Mouse (Mus musculus): ENCODE data around the gene Alpl. TPM values are rescaled to one million over a fixed set of nuclear protein-coding genes. Genes with fewer than 3 reads are reported as not detected.

Alpl gene
- polyA plus RNA-seq, 1 experiment, result 1.2 TPM

- Histone ChIP-seq H3K36me3 (ENCODE audit: control insufficient read depth) (no peaks in the 10 kb centered on the region), H3K4me1 (ENCODE audit: control insufficient read depth) (peaks cover 4% of the 10 kb centered on the region), H3K4me3 (replicated peaks) (no peak overlapping the region), H3K9me3 (ENCODE audit: control insufficient read depth, low read length) (peaks cover 2% of the 10 kb centered on the region; the same call in 1 of the 2 replicates), H3K27me3 (ENCODE audit: control insufficient read depth) (peaks cover 34% of the 10 kb centered on the region)
- TF ChIP-seq TAL1 (IDR thresholded peaks at IDR 0.05; ENCODE audit: low read length) (no peak), GATA1 (IDR thresholded peaks at IDR 0.05; ENCODE audit: low read length) (no peak)
Observed at GRCm38 (mm10) chr4:137790981-137791380, 5.2 kb downstream of the Alpl start.

GRCm38 (mm10) chr4:137788511-137789049 is 7.6 kb downstream of the Alpl start:
- Histone ChIP-seq H3K4me3 (replicated peaks) (no peak overlapping the region), H3K36me3 (ENCODE audit: control insufficient read depth) (no peaks in the 10 kb centered on the region), H3K9me3 (ENCODE audit: control insufficient read depth, low read length) (no peaks in the 10 kb centered on the region), H3K4me1 (ENCODE audit: control insufficient read depth) (no peaks in the 10 kb centered on the region), H3K27me3 (ENCODE audit: control insufficient read depth) (peaks cover 13% of the 10 kb centered on the region)
- TF ChIP-seq TAL1 (IDR thresholded peaks at IDR 0.05; ENCODE audit: low read length), result no peak
- TF ChIP-seq GATA1 (IDR thresholded peaks at IDR 0.05; ENCODE audit: low read length), result no peak

DNA sequence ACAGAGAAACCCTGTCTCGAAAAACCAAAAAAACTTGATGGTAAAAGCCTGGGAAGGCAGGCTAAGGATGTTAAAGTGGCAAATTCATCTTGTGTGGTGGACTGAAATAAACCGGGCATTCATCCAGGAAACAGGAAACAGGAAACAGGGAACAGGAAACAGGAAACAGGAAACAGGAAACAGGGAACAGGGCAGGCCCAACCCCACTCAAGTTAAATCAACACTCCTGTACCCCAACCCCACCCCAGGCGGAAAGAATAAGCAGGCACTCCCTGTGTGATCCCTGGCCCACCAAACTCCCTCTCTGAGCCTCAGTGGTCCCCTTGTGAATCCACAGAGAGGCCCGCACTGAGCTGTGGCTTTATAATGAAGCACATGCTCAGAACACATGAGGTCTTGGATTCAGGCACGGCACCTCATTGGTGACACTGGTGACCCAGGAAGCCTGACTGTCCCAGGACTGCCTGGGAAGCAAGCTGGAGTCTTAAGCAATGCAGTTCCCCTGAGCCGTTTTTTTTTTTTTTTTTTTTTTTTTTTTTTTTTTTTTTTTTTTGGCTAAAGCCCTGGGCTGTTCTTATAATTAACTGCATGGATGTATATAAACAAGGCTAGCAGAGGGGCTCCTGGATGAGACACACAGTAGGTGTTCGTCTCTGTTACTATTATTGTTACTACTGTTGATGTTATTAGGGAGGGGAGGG is 8.4 kb downstream of the Alpl start:
- no peaks in the 10 kb centered on the region for H3K36me3 ChIP-seq (ENCODE audit: control insufficient read depth)
- H3K4me3 ChIP-seq (replicated peaks), result no peak overlapping the region
- H3K27me3 ChIP-seq (ENCODE audit: control insufficient read depth), result peaks cover 10% of the 10 kb centered on the region
- no peaks in the 10 kb centered on the region for H3K4me1 ChIP-seq (ENCODE audit: control insufficient read depth)
- no peaks in the 10 kb centered on the region for H3K9me3 ChIP-seq (ENCODE audit: control insufficient read depth, low read length)
- TF ChIP-seq TAL1 (IDR thresholded peaks at IDR 0.05; ENCODE audit: low read length) (no peak), GATA1 (IDR thresholded peaks at IDR 0.05; ENCODE audit: low read length) (no peak)

DNA sequence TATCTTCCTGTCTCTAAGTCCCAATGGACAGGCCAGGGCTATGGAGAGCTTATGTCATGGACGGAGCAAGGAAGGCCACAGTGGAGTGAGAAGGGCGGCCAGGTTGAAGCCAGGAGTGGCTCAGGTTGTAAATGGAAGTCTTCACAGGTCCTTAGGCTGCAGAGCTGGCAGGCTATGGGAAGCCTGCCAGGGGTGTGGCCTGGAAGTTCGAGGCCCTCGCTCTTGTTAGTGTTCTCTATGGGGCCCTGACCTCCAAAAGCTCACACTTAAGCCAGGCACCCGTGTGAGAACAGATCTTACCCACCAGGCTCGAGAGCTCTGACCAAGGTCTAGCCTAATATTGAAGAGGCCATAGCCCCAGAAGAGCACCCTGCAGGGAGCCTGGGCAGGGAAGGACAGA is 9.7 kb downstream of the Alpl start:
- Histone ChIP-seq H3K4me3 (replicated peaks) (no peak overlapping the region), H3K27me3 (ENCODE audit: control insufficient read depth) (peaks cover 7% of the 10 kb centered on the region), H3K9me3 (ENCODE audit: control insufficient read depth, low read length) (no peaks in the 10 kb centered on the region), H3K4me1 (ENCODE audit: control insufficient read depth) (no peaks in the 10 kb centered on the region), H3K36me3 (ENCODE audit: control insufficient read depth) (no peaks in the 10 kb centered on the region)
- TF ChIP-seq GATA1 (IDR thresholded peaks at IDR 0.05; ENCODE audit: low read length) (no peak), TAL1 (IDR thresholded peaks at IDR 0.05; ENCODE audit: low read length) (no peak)

DNA sequence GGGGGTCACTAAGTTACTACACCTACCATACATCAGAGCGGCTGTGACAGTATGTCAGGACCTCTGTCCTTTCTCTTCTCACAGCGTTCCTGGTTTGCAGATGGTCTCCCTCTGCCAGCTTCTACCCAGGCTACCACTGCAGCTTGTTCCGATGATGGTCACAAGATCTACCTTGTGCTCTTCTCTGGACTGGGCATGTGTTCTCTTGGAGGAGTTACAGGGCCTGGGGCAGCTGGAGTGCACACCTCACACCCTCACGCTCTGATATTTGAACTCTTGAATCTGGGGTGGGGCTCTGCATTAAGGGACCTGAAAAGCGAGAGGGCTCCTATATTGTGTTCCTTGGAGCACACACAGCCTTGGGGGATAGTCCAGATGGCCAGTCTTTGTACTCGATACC is 10.9 kb downstream of the Alpl start:
- H3K4me3 ChIP-seq (replicated peaks), result no peak overlapping the region
- peaks cover 7% of the 10 kb centered on the region for H3K27me3 ChIP-seq (ENCODE audit: control insufficient read depth)
- TF ChIP-seq TAL1 (IDR thresholded peaks at IDR 0.05; ENCODE audit: low read length) (no peak), GATA1 (IDR thresholded peaks at IDR 0.05; ENCODE audit: low read length) (no peak)
- H3K9me3 ChIP-seq (ENCODE audit: control insufficient read depth, low read length), result no peaks in the 10 kb centered on the region
- no peaks in the 10 kb centered on the region for H3K36me3 ChIP-seq (ENCODE audit: control insufficient read depth)
- no peaks in the 10 kb centered on the region for H3K4me1 ChIP-seq (ENCODE audit: control insufficient read depth)

- no peak overlapping the region for H3K4me3 ChIP-seq (replicated peaks)
- no peaks in the 10 kb centered on the region for H3K9me3 ChIP-seq (ENCODE audit: control insufficient read depth, low read length)
- TF ChIP-seq GATA1 (IDR thresholded peaks at IDR 0.05; ENCODE audit: low read length) (no peak), TAL1 (IDR thresholded peaks at IDR 0.05; ENCODE audit: low read length) (no peak)
- H3K36me3 ChIP-seq (ENCODE audit: control insufficient read depth), result no peaks in the 10 kb centered on the region
- H3K27me3 ChIP-seq (ENCODE audit: control insufficient read depth), result peaks cover 7% of the 10 kb centered on the region
- no peaks in the 10 kb centered on the region for H3K4me1 ChIP-seq (ENCODE audit: control insufficient read depth)
Observed at GRCm38 (mm10) chr4:137784741-137785140, 11.4 kb downstream of the Alpl start.

GRCm38 (mm10) chr4:137783541-137784191 is 12.5 kb downstream of the Alpl start:
- Histone ChIP-seq H3K4me1 (ENCODE audit: control insufficient read depth) (no peaks in the 10 kb centered on the region), H3K9me3 (ENCODE audit: control insufficient read depth, low read length) (no peaks in the 10 kb centered on the region), H3K36me3 (ENCODE audit: control insufficient read depth) (no peaks in the 10 kb centered on the region), H3K4me3 (replicated peaks) (no peak overlapping the region), H3K27me3 (ENCODE audit: control insufficient read depth) (peaks cover 7% of the 10 kb centered on the region)
- TF ChIP-seq GATA1 (IDR thresholded peaks at IDR 0.05; ENCODE audit: low read length) (no peak), TAL1 (IDR thresholded peaks at IDR 0.05; ENCODE audit: low read length) (no peak)

DNA sequence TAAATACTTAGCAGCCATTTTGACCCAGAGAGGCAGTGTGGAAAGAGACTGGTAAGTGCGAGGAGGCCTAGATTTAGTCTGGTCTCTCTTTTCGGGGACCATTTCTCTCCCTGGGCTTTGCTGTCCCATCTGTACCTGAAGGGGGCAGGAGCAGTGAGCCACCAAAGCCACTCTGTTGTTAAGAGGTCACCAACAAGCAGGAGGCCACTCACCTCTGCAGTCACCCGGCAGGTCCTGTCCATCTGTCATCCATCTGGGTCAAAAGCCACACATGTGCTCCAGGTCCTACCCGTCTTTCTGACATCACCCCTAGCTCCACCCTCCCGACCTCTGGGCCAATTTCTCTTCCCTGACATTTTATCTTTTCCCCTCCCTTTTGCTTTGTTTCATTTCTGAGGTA is 14.2 kb downstream of the Alpl start:
- no peak overlapping the region for H3K4me3 ChIP-seq (replicated peaks)
- no peaks in the 10 kb centered on the region for H3K4me1 ChIP-seq (ENCODE audit: control insufficient read depth)
- H3K9me3 ChIP-seq (ENCODE audit: control insufficient read depth, low read length), result no peaks in the 10 kb centered on the region
- no peaks in the 10 kb centered on the region for H3K36me3 ChIP-seq (ENCODE audit: control insufficient read depth)
- H3K27me3 ChIP-seq (ENCODE audit: control insufficient read depth), result peaks cover 15% of the 10 kb centered on the region
- TF ChIP-seq TAL1 (IDR thresholded peaks at IDR 0.05; ENCODE audit: low read length), result no peak
- no peak for TF ChIP-seq GATA1 (IDR thresholded peaks at IDR 0.05; ENCODE audit: low read length)

DNA sequence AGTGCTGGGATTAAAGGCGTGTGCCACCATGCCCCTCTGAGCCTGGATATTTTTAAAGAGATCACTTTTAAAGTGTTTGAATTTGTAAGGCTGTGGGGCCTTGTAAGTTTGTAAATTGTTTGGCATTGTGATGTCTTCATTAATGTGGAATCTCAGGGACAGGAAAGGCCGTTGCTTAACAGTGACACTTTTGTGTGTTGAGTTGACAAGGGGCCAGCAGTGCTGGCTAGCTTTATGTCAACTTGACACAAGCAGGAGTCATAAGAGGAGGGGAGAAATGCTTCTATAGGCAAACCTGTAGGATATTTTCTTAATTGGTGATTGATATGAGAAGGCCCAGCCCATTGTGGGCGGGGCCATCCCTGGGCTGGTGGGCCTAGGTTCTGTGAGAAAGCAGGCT is 15.2 kb downstream of the Alpl start:
- Histone ChIP-seq H3K36me3 (ENCODE audit: control insufficient read depth) (no peaks in the 10 kb centered on the region), H3K4me3 (replicated peaks) (no peak overlapping the region), H3K4me1 (ENCODE audit: control insufficient read depth) (no peaks in the 10 kb centered on the region), H3K27me3 (ENCODE audit: control insufficient read depth) (peaks cover 15% of the 10 kb centered on the region), H3K9me3 (ENCODE audit: control insufficient read depth, low read length) (no peaks in the 10 kb centered on the region)
- TF ChIP-seq GATA1 (IDR thresholded peaks at IDR 0.05; ENCODE audit: low read length) (no peak), TAL1 (IDR thresholded peaks at IDR 0.05; ENCODE audit: low read length) (no peak)

Data from erythroblast, embryonic 14.5 days (primary cell).